Mouse (Mus musculus): Measurements from ENCODE around the gene Narfl.

- no peak for TF ChIP-seq CTCF (IDR thresholded peaks at IDR 0.05; ENCODE audit: extremely low read depth, insufficient read depth, insufficient read length, insufficient replicate concordance)
- TF ChIP-seq POLR2A (IDR thresholded peaks at IDR 0.05; ENCODE audit: low read depth, low read length), result peak; percentile 72
Observed at GRCm38 (mm10) chr17:25791843-25792527, 18.4 kb downstream of the Narfl start.
